Mouse (Mus musculus): ENCODE measurements at regions not wholly inside any gene's neighbourhood (a gene's known extent, or its start where the extent isn't known, plus 50 kb on each side); places are given as distances from the start of the nearest gene placed in this dataset.

GRCm38 (mm10) chr14:101382838-101383237 is 182.7 kb upstream of the Prr30 start:
- no peak for DNase-seq (ENCODE audit: low spot score)

DNA sequence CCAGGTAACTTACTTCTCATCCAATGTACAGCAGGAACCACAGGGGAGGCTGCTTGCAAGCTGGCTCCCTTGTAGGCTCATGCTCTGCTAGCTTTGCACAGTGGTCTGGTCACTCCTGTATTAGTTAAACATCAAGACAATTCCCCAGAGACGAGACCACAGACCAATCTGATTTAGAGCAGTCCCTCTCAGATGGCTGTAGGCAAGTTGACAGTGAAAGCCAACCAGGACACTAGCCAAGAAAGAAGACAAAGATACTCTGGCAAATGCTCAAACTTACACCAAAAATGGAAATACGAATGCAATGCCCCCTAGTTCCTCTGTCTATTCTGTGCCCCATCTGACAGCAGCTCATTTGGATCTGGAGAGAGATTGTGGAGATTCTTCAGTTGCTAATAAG is 181.8 kb upstream of the Prr30 start:
- no peak for DNase-seq (ENCODE audit: low spot score)

DNA sequence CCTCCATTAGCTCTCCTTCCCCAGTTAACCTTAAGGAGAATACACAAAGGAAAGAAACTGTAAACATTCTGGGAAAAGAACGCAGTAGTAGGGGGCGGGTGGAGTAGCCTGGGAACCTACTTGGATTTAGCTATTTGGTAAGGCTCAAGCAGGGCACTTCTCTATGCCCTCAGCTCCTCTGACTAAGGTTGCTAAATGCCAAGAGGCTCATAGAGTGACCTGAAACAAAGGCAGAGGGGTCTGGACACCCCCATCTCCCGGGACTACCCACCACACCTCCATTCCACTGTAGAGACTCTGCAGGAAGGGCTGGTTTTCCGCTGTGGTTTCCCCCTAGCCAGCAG is 179.5 kb upstream of the Prr30 start:
- DNase-seq (ENCODE audit: low spot score): no peak

DNA sequence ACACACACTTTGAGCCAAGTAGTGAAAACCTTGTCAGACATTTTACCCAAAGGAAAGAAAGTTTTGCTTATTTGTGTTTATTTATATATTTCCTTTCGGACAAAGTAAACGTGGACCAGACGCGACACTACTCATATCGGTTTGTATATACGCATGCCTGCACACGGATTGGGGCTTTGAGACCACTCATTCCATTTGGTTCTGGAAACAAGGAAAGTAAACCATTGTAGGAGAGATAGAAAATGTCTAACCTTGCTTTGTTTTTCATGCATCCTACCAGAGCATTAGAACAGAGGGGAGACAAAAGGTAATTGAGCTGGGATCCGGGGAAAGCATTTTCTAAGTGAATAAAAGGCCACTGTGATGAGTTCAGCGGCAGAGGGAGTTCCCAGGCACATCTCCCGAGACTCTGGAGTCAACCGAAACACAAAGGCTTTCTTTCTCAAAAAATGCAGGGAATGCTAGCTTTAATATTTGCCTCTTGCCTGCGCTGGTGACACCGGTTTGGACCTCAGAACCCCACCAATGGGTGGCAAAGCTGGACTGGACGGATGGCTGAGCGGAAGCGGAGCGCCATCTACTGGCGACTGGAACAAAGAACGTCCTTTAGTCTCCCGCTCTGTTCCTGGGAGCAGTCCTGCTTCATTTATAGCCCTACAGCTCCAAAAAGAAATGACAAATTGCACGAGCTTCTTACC is 179.0 kb upstream of the Prr30 start:
- peak; percentile 10 for DNase-seq (ENCODE audit: low spot score)

DNA sequence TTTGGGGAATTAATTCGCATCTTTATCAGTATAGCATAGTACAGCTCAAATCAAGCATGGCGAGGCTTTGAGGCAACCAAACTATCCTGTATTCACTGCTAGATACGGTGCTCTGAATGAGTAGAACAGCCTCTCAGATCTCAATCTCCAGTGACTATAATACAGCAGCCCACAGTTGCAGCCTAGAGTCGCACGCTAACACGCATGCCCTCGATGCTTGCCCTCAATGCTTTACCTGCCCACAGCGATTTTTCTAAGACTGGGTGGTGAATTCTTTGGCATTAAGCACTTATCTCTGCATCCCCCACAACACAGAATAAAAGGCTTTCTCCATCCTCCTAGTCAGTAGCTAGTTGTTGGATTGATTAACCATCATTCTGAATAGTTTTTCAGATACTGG is 178.4 kb upstream of the Prr30 start:
- DNase-seq (ENCODE audit: low spot score): no peak

DNA sequence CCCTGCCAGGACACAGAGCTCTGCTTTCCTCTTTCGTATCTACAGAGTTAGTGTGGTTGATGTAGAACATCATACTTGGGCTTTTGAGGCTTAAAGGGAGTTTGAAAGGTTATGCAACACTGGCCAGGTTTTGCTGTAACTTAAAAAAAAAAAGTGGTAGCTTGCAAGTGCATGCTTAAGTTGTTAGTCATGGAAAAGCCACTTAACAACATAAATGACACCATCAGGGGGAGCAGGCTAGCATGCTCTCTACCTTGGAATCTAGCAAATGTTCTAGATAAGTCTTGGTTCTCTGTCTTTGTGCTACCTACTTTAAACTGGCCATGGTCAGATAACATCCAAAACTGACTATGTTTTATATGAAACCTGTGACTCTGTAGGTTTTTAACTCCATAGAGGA is 176.6 kb upstream of the Prr30 start:
- DNase-seq (ENCODE audit: low spot score): no peak

DNA sequence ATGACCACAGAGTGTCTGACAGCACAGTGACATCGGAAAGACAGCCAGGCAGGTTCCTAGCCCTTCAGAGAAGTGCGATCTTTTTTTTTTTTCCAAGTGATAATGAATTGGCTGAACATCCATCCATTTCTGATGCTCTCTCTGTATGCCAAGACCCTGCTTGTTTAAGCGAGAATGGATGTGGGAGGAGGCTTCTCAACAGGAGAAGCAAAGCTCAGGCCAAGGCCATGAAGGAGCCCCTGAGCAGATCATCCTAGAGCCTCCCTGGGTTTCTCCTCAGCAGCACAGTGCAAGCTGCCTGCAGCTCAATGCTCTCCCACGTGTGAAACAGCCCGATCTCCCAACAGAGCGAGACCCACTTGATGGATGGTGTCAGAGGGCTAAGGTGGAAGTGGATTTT is 175.7 kb upstream of the Prr30 start:
- no peak for DNase-seq (ENCODE audit: low spot score)

GRCm38 (mm10) chr14:101373864-101374263 is 173.7 kb upstream of the Prr30 start:
- DNase-seq (ENCODE audit: low spot score): no peak

GRCm38 (mm10) chr14:101359860-101360259 is 159.7 kb upstream of the Prr30 start:
- no peak for DNase-seq (ENCODE audit: low spot score)

DNA sequence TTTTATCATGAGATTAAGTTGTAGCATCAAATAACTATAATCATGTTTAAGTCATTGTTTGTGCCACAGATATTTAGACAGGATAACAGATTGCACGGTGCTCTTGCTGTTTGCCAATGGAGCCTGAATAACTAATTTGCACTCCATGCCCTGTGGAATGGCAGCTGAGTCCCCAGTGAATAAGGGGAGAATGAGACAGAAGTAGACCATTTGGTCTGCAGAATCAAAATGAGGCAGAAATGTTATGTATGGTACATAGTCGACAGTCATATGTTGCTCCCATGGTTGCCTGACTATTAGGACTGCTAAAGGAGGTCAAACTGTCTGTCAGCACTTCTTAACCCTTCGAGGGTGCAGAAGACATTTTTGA is 152.9 kb upstream of the Prr30 start:
- DNase-seq (ENCODE audit: low spot score): no peak

- no peak for DNase-seq (ENCODE audit: low spot score)
Observed at GRCm38 (mm10) chr14:101352046-101353008, 152.2 kb upstream of the Prr30 start.

- no peak for DNase-seq (ENCODE audit: low spot score)
Observed at GRCm38 (mm10) chr14:101340331-101340730, 140.2 kb upstream of the Prr30 start.

DNA sequence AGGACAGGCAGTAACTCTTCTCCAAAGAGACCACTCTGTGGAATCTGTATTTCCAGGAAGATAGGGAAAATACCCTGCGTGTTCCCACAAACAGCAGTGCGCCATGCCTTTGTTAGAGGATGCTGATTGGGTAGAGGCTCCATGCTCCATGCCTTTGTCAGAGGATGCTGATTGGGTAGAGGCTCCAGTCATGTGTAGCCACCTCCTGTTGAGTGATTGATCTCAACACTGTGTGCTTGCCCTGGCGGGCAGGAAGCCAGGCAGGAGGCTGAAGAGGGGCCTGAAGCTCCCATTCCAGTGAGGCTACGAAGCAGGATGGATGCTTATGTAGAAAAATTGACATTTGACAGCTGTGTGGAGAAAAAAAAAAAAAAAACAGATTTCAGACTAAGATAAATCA is 131.9 kb upstream of the Prr30 start:
- no peak for DNase-seq (ENCODE audit: low spot score)

- DNase-seq (ENCODE audit: low spot score): no peak
Observed at GRCm38 (mm10) chr14:101327421-101327820, 127.3 kb upstream of the Prr30 start.

GRCm38 (mm10) chr14:101326477-101326941 is 126.4 kb upstream of the Prr30 start:
- DNase-seq (ENCODE audit: low spot score): no peak

GRCm38 (mm10) chr14:101323361-101323760 is 123.2 kb upstream of the Prr30 start:
- no peak for DNase-seq (ENCODE audit: low spot score)

- no peak for DNase-seq (ENCODE audit: low spot score)
Observed at GRCm38 (mm10) chr14:101307920-101308319, 107.8 kb upstream of the Prr30 start.

GRCm38 (mm10) chr14:101304487-101305032 is 104.4 kb upstream of the Prr30 start:
- DNase-seq (ENCODE audit: low spot score): no peak

DNA sequence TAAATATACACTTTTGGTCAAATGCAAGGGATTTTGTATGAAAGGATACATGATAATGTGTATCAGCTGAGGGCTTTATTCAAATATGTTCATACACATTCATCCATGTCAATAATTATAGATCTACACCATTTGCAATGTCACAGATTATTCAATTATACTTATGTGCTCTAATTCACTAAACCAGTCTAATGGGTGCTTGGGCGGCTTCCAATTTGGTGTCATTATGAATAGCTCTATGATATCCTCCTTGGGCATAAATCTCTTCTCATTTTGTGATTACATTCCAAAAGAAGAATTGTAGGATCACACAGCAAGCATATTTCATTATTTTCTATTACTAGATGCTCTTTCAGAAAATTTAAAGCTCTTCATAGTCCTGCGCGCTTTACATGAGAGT is 97.7 kb upstream of the Prr30 start:
- DNase-seq (ENCODE audit: low spot score): no peak

- no peak for DNase-seq (ENCODE audit: low spot score)
Observed at GRCm38 (mm10) chr14:101294693-101295092, 94.6 kb upstream of the Prr30 start.

DNA sequence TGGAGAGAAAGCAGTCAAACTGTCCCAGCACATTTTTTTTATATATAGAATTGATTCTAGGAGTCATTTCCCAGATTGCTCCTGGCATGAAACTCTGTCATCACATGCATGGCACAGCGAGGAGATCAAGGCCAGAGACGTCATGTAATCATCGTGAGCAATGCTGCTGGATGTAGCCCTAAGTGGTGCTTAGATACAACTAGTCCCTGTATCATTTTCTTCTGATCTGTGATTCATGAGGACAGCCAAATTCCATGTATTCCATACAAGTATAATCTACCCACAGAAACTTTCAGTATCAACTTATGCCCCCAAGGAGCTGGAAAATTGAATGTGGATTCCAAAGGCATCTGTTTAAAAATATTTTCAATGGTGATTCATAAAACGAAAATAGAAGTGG is 87.6 kb upstream of the Prr30 start:
- DNase-seq (ENCODE audit: low spot score): no peak

GRCm38 (mm10) chr14:101269048-101269789 is 69.1 kb upstream of the Prr30 start:
- no peak for DNase-seq (ENCODE audit: low spot score)
